ENCODE assay signal across 8 mouse cellular contexts in the genomic region with DNA sequence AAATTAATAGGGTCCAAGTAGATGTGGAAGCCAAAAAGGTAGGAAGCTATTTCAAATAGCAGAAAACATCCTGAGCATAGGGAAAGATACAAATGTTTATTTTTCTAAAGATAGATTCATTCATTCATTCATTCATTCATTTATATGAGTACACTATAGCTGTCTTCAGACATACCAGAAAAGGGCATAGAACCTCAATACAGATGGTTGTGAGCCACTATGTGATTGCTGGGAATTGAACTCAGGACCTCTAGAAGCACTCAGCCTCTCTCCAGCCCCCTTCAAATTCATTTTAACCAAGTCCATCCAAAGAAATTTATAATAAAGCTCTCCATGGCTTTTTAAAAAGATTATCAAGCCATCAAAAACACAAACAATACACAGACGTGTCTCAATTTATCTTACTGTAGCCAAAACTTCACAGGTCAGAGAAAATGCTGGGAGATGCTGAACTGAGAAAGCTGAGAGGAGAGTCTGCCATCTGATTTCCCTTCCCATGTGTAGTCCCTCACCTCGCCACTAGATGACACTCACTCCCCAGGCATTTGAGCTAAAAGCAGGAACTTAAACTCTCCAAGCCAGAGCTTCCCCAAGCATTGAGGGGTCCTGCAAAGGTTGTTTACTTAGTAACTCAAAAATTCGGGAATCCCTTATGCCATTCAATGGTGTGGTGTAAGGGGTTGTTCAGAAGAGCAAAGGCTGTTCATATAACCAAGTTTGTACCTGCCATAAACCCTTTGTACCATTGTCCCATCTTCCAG. TPM values are rescaled to one million over a fixed set of nuclear protein-coding genes. Genes with fewer than 3 reads are reported as not detected.
A peak's percentile ranks its signal among the peaks of the same experiment; 100 is the strongest.
DNase-seq lines count a peak whose midpoint lies in the region; ATAC-seq and TF ChIP-seq lines count a peak whose summit lies in the region.

No protein-coding gene starts in this region.

- WGBS in limb, embryonic 14.5 days: 2% methylated on average over 3 of the region's 3 CpGs

- H3K9ac ChIP-seq in limb, embryonic 14.5 days (ENCODE audit: low read depth, low read length, severe bottlenecking): no peak overlapping the region

- intact Hi-C loops in heart, postnatal 25 days (cut with DNase I): loop anchor here (2.0 to 10.0 kb wide), 5 partner anchors 109 to 1772 kb away; no protein-coding TSS in a partner anchor

- H3K4me1 ChIP-seq in limb, embryonic 14.5 days (ENCODE audit: control insufficient read depth, insufficient read depth, low read length): no peaks in the 10 kb centered on the region

- peak; percentile 30; the same call in 1 of the 2 replicates for ATAC-seq in limb, embryonic 14.5 days (ENCODE audit: low FRiP score, low read depth)

- H3K4me3 ChIP-seq in limb, embryonic 14.5 days (replicated peaks; ENCODE audit: low read length): no peak overlapping the region

- H3K36me3 ChIP-seq in limb, embryonic 14.5 days (ENCODE audit: control insufficient read depth, insufficient read depth, low read length): no peaks in the 10 kb centered on the region
- H3K36me3 ChIP-seq in splenic B cell, adult 2 months (ENCODE audit: control insufficient read depth, insufficient read depth, low read length, poor library complexity, severe bottlenecking): no peaks in the 10 kb centered on the region

- H3K4me2 ChIP-seq in limb, embryonic 14.5 days (replicated peaks; ENCODE audit: low read depth, low read length, severe bottlenecking): no peak overlapping the region

- H3K27me3 ChIP-seq in limb, embryonic 14.5 days (ENCODE audit: control insufficient read depth, insufficient read depth, low read length): no peaks in the 10 kb centered on the region
- no peaks in the 10 kb centered on the region for H3K27me3 ChIP-seq in splenic B cell, adult 2 months (ENCODE audit: control insufficient read depth, insufficient read depth, low read length, poor library complexity, severe bottlenecking)

- no peak for TF ChIP-seq POLR2A in limb, embryonic 14.5 days (IDR thresholded peaks at IDR 0.05; ENCODE audit: borderline replicate concordance, extremely low read depth, insufficient read depth, insufficient read length)

- DNase-seq in heart, adult 9 months (ENCODE audit: low spot score in 2 of 2): peak; percentile 6 to 35
- no peak for DNase-seq in heart, postnatal 25 days (ENCODE audit: low spot score)
- DNase-seq in cerebellum, postnatal 10 days: peak; percentile 83 to 84
- peak; percentile 75 to 80 for DNase-seq in frontal cortex, postnatal 36 days (ENCODE audit: low spot score in 2 of 2)
- DNase-seq in kidney, adult 9 months: peak; percentile 71
- DNase-seq in limb, embryonic 14.5 days (ENCODE audit: low spot score): peak; percentile 62
- peak; percentile 3 to 46 for DNase-seq in natural killer cell, adult 2 months (ENCODE audit: low spot score in 2 of 2)
- DNase-seq in splenic B cell, adult 2 months (ENCODE audit: low read depth, low spot score): peak; percentile 76

- no peaks in the 10 kb centered on the region for H3K9me3 ChIP-seq in limb, embryonic 14.5 days (ENCODE audit: control insufficient read depth, low read length)

- no peak overlapping the region for H3K27ac ChIP-seq in limb, embryonic 14.5 days (replicated peaks; ENCODE audit: low read depth, low read length)

RNA-seq across cellular contexts. Expression of a gene that starts 24.9 kb away (rescaled TPM):
- total RNA-seq in heart, postnatal 25 days (2021): not detected
- polyA plus RNA-seq in limb, embryonic 14.5 days (2012; rRNA removed): not detected in 2 replicates
- 0.08 TPM in 1 of 2 replicates, not detected in the other for polyA plus RNA-seq in limb, embryonic 14.5 days (2014; fragmentation: Nextera tagmentation; extraction: Ambion mirVana)

RNA-seq across cellular contexts. Expression of a gene that starts 32.0 kb away (rescaled TPM):
- not detected for total RNA-seq in heart, postnatal 25 days (2021)
- polyA plus RNA-seq in limb, embryonic 14.5 days (2012; rRNA removed): 0.05 TPM in 1 of 2 replicates, not detected in the other
- 0.10 and 0.12 TPM in 2 replicates for polyA plus RNA-seq in limb, embryonic 14.5 days (2014; fragmentation: Nextera tagmentation; extraction: Ambion mirVana)

RNA-seq across cellular contexts. Expression of a gene that starts 44.9 kb away (rescaled TPM):
- not detected for total RNA-seq in heart, postnatal 25 days (2021)
- 0.19 and 0.35 TPM in 2 replicates for polyA plus RNA-seq in limb, embryonic 14.5 days (2012; rRNA removed)
- 0.15 and 0.51 TPM in 2 replicates for polyA plus RNA-seq in limb, embryonic 14.5 days (2014; fragmentation: Nextera tagmentation; extraction: Ambion mirVana)
